Mouse (Mus musculus) layer of hippocampus, adult 9-10 months (tissue): ENCODE results near the gene Ankrd17.

Experiments used
- DNase-seq: peaks from one replicate; pipeline ENCODE4 v3.0.0; 2022; ENCODE audit warnings: low spot score

Gene Ankrd17

GRCm38 (mm10) chr5:90217791-90218190 is 148.6 kb downstream of the Ankrd17 start:
- no peak for DNase-seq

GRCm38 (mm10) chr5:90217226-90217625 is 149.2 kb downstream of the Ankrd17 start:
- no peak for DNase-seq

GRCm38 (mm10) chr5:90213356-90213755 is 153.0 kb downstream of the Ankrd17 start:
- no peak for DNase-seq

- DNase-seq: no peak
Observed at GRCm38 (mm10) chr5:90203168-90203567, 163.2 kb downstream of the Ankrd17 start.

- no peak for DNase-seq
Observed at GRCm38 (mm10) chr5:90202447-90203117, 163.8 kb downstream of the Ankrd17 start.

- DNase-seq: no peak
Observed at GRCm38 (mm10) chr5:90199922-90200632, 166.3 kb downstream of the Ankrd17 start.

- DNase-seq: peak; percentile 35
Observed at GRCm38 (mm10) chr5:90194831-90195230, 171.5 kb downstream of the Ankrd17 start.

- DNase-seq: no peak
Observed at GRCm38 (mm10) chr5:90182782-90183181, 183.6 kb downstream of the Ankrd17 start.

- no peak for DNase-seq
Observed at GRCm38 (mm10) chr5:90179094-90179493, 187.3 kb downstream of the Ankrd17 start.

GRCm38 (mm10) chr5:90178116-90178515 is 188.3 kb downstream of the Ankrd17 start:
- DNase-seq: no peak
